Mouse (Mus musculus) MN1 (cell line): ENCODE data around the gene Lrrc2.
A peak's percentile ranks its signal among the peaks of the same experiment; 100 is the strongest.

ENCODE experiments used
- DNase-seq: peaks from one replicate; pipeline ENCODE4 v3.0.0-alpha.2; 2016; ENCODE audit warnings: low spot score

Lrrc2 gene

GRCm38 (mm10) chr9:110988078-110988477, 36.7 kb downstream of the Lrrc2 start:
- no peak for DNase-seq

- DNase-seq = no peak
Measured at GRCm38 (mm10) chr9:110989141-110989540, 37.8 kb downstream of the Lrrc2 start.

GRCm38 (mm10) chr9:110989543-110989942, 38.2 kb downstream of the Lrrc2 start:
- DNase-seq = no peak

GRCm38 (mm10) chr9:110990204-110990603, 38.9 kb downstream of the Lrrc2 start, which contains the start of gene Rtp3:
Rtp3 (minus strand) TSS chr9:110990583.
- DNase-seq = no peak

DNA sequence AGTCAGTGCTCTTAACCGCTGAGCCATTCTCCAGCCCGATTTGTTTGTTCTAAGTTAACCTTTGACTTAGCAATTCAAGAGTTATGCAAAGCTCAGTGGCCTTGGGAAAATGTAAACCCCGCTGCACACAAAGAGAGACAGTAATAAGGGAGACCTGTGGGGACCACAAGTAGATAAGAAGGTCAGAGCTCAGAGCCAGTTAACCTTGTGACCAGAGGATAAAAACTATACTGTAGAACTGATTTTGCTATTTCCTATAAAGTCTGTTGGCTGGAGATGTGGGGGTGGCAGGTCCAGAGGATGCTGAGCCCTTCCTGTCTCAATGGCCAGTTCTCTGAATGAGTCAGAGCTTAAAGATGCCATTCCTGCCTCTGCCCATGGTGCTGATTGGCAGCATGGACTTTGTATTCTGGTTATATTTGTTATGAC, 42.0 kb downstream of the Lrrc2 start:
- DNase-seq = no peak

- DNase-seq = peak; percentile 76
Measured at GRCm38 (mm10) chr9:110994716-110995172, 43.4 kb downstream of the Lrrc2 start.

DNA sequence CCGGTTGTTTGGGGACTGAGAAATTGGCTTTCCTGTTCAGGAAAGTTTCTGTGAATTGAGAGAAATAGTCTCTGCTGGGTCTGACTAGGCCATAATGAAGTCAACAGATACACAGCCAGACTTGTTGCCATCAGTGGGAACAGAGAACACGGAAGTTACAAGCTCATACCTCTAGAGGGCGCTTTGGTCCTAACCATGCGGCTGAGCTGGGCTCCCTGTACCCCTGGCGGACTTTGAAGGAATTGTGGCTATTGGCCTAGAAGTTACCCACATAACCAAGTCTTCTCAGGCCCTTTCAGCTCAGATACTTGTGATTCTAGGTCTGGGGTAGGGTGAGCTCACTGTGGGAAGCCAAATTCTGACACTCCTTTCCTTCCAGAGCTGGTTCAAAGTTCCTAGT, 45.9 kb downstream of the Lrrc2 start:
- peak; percentile 88 for DNase-seq

DNA sequence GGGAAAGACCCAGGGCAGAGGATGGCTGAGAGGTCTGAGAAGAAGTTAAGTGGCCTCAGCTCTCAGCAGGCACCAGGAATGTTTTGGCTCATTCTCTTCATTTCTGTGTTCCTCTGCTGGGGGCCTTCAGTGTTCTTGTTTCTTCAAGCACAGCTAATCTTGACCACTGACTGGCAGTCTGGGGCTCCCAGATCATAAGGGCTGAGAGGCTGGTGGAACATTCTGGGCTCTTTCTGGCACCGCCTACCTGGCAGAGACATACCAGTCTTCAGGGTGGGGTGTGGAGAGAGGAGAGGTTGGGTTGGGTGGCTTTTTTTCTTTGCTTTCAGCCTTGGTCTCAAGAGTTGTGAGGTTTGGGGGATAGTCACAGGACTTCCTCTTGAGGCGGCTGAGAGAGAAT, 47.7 kb downstream of the Lrrc2 start:
- DNase-seq = no peak

GRCm38 (mm10) chr9:110999856-111000255, 48.5 kb downstream of the Lrrc2 start:
- no peak for DNase-seq

DNA sequence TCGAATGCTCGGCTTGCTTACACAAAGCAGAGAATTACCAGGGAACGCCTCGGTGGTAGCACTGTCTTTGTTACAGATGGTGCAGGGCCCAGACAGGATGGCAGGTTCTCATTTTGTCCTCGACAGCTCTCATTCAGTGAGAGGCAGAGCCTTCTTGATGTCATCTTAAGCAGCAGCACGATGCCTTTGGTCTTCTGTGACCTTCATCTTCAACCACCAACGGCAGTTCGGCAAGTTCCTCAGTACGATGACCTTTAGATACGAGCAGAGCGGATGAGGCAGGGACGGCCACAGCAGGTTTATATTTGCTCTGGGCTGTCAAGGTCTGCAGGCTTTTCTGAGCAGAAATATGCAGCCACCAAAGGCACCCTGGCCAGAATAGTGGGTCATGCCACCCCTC, 50.3 kb downstream of the Lrrc2 start:
- DNase-seq = no peak

DNA sequence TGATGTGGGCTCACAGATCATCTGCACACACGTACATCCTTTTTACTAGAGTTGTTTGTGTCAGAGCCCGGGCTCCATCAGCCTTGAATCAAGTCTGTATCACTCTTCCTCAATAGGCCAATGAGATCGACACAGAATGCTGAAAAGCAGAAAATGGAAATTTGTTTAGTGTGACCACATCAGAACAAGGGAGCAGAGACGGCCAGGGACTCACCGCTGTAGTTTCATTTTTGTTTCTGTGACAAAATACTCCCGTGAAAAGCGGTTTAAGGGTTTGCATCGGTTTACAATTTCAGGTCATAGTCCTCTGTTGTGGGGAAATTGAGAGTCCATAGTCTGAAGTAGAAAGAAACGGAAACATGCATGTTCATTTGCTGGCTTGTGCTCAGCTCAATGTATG, 51.9 kb downstream of the Lrrc2 start:
- DNase-seq = no peak

- DNase-seq = no peak
Measured at GRCm38 (mm10) chr9:111006544-111006943, 55.2 kb downstream of the Lrrc2 start.

DNA sequence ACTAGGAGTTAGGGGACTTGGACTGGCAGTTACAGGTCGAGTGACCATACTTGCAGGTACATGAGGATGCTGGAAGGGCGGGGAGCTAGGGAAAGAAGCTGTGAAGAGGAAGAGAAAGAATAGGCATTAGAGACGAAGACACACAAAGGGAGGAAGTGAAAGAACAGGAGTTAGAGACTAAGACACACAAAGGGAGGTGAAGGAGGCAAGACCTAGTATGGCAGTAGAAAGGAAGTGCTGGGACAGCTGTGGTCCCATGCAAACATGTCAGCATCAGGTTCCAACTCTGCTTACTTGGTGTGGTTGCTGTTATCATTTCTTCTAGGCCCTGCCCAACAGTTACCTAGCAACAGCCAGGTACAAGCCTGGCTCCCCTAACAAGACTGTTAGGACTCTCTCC, 58.4 kb downstream of the Lrrc2 start:
- no peak for DNase-seq

DNA sequence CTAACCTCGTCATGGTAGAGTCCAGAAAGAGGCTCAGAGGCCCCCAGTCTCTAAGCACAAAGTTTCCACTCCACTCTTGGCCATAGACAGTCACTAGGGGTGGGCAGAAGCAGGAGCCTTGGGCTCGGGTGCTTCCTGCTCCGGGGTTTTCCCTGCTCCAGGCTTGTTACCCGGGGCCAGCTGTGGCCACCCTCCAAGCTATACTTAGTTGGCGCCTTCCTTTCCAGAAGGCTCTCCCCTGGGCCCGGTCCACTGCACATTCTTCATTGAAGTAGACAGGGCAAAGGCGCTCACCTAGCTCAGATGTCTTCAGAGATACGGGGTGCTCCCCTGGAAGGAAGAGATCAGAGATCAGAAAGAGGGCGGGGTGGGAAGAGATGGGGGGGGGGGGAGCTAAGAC, 60.2 kb downstream of the Lrrc2 start:
- DNase-seq = no peak

GRCm38 (mm10) chr9:111012041-111012440, 60.7 kb downstream of the Lrrc2 start:
- no peak for DNase-seq

DNA sequence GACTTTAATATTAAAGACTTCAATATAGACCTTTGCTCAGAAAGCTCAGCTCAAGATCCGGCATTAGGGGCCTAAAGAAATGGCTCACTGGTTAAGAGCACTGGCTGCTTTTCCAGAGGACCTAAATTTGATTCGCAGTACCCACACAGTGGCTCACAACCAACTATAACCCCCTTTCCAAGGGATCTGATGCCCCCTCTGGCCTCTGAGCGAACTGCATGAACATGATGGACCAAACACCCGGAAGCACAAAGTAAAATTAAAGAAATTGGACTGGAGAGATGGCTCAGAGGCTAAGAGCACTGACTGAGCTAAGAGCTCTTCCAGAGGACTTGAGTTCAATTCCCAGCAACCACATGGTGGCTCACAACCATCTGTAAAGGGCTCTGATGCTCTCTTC, 64.3 kb downstream of the Lrrc2 start:
- no peak for DNase-seq

DNA sequence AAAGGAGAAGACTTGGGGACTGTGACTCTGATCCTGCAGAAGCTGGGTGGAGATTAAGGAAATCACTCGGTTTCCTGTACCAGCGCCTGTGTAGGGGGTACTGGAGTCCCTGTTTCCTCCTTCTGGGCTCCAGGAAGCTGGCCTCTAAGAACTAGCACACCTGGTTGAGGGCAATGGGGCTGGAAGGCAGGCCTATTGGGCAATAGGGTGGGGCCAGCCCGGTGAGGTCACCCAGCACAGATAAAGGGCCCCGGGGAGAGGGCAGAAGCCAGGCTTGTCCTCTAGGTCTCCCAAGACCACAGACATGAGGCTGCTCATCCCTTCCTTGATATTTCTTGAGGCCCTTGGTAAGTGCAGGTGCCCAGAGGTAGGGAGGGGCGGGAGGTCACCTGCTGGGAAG, 67.7 kb downstream of the Lrrc2 start, which contains the start of gene Ltf:
Gene Ltf, plus strand, starts transcription at position 250 of the 400 bp plus-strand sequence.
- no peak for DNase-seq

DNA sequence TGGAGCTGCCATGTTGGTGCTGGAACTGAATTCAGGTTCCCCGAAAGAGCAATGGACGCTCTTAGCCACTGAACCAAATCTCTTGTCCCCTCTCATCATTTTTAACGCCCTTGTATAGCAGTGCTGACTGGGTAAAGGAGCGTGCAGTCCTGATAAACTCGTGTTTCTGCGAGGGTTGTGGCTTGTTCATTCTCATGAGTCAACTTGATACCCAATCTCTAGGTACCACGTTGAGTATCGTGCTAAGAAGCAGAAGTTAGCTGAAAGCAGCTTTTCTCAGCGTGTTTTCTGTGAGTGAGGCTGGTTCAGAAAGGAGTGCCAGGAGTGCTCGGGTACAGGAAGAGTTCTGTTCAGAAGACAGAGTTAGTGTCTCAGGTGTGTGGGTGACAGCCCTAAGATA, 75.4 kb downstream of the Lrrc2 start:
- DNase-seq = no peak
